Mouse (Mus musculus): ENCODE results near the gene Mybbp1a.
A peak's percentile ranks its signal among the peaks of the same experiment; 100 is the strongest.

GRCm38 (mm10) chr11:72457995-72458496 lies 16.9 kb downstream of the Mybbp1a start:
- TF ChIP-seq E2F4 (IDR thresholded peaks at IDR 0.05; ENCODE audit: borderline replicate concordance, low read depth, low read length) (no peak), CTCF (IDR thresholded peaks at IDR 0.05 in 2 of 3, conservative IDR thresholded peaks at IDR 0.05 in 1 of 3; ENCODE audit: control insufficient read depth in 1 of 3, insufficient read depth in 1 of 3, low read depth in 2 of 3, low read length in 3 of 3, poor library complexity in 1 of 3, severe bottlenecking in 1 of 3) (no peak), MXI1 (IDR thresholded peaks at IDR 0.05; ENCODE audit: low read depth, low read length) (no peak), ELF1 (IDR thresholded peaks at IDR 0.05; ENCODE audit: low read depth, low read length) (0 out of 2 replicates have a peak, but pooled peaks have one; percentile 18), NRF1 (IDR thresholded peaks at IDR 0.05; ENCODE audit: insufficient read depth, low read depth, low read length, poor library complexity, severe bottlenecking) (no peak), POLR2A (IDR thresholded peaks at IDR 0.05; ENCODE audit: control insufficient read depth in 1 of 2, insufficient read depth in 1 of 2, low read depth in 1 of 2, low read length in 2 of 2, poor library complexity in 1 of 2) (no peak), MAFK (IDR thresholded peaks at IDR 0.05; ENCODE audit: borderline replicate concordance, low read depth, low read length) (no peak), RCOR1 (IDR thresholded peaks at IDR 0.05; ENCODE audit: low read depth, low read length) (no peak), GATA1 (IDR thresholded peaks at IDR 0.05; ENCODE audit: low read depth, low read length) (no peak), USF1 (IDR thresholded peaks at IDR 0.05; ENCODE audit: low read depth, low read length) (no peak), EP300 (IDR thresholded peaks at IDR 0.05; ENCODE audit: low read depth in 1 of 2, low read length in 2 of 2) (no peak), NELFE (IDR thresholded peaks at IDR 0.05; ENCODE audit: low read depth, low read length) (no peak)

All from MEL (cell line).